Mouse (Mus musculus) megakaryocyte, embryonic 14.5 days (primary cell): ENCODE results near the gene Ppp1r12b. TPM values are rescaled to one million over a fixed set of nuclear protein-coding genes. Genes with fewer than 3 reads are reported as not detected.

Experiments used
- H3K27me3 ChIP-seq: replicated peaks from 2 replicates; pipeline ENCODE3; 2012; ENCODE audit warnings: inconsistent platforms
- H3K36me3 ChIP-seq: replicated peaks from 2 replicates; pipeline ENCODE3; 2012; ENCODE audit warnings: low read length, inconsistent platforms, mixed read lengths
- H3K4me1 ChIP-seq: 2 replicates; pipeline ENCODE4 v1.6.1; 2012; ENCODE audit warnings: inconsistent platforms
- H3K4me3 ChIP-seq: replicated peaks from 2 replicates; pipeline ENCODE3; 2012; ENCODE audit warnings: moderate library complexity, mild to moderate bottlenecking, inconsistent platforms
- H3K9me3 ChIP-seq: 2 replicates; pipeline ENCODE4 v1.6.1; 2012; ENCODE audit warnings: inconsistent platforms
- FLI1 ChIP-seq: IDR thresholded peaks from 2 replicates; pipeline ENCODE4 v1.6.1; 2012; ENCODE audit warnings: low read length, inconsistent platforms, mixed read lengths
- GATA1 ChIP-seq: IDR thresholded peaks from 3 replicates; pipeline ENCODE4 v1.6.1; 2012; ENCODE audit warnings: mixed read lengths, low read length, inconsistent platforms, borderline replicate concordance
- polyA plus RNA-seq: library from polyadenylated mRNA; stranded (reverse); fragments of >175 nt; gene quantifications from 2 replicates; pipeline ENCODE4 v1.2.3, GENCODE M21; 2012; ENCODE audit warnings: low replicate concordance; ENCODE audit not compliant: insufficient read depth

Gene Ppp1r12b
- polyA plus RNA-seq, 1 experiment, result 0.60 TPM

DNA sequence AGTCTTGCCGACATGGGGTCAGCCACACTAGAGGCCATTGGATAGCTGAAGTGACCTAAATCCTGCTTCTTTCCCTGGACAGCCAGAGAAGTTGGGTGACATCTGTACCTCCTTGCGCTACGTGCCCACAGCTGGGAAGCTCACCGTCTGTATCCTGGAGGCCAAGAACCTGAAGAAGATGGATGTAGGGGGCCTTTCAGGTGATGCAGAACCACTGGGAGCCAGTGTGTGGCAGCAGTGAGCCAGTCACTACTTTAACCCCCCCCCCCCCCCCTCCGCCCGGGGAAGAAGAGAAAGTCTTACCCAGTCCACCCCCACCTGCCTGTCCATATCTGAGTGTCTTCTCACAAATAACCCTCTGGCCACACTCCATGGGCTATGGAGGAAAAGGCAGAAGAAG, 210.1 kb downstream of the Ppp1r12b start:
- TF ChIP-seq GATA1 (no peak), FLI1 (no peak)
- Histone ChIP-seq H3K36me3 (no peaks in the 10 kb centered on the region), H3K27me3 (peaks cover 49% of the 10 kb centered on the region), H3K4me3 (no peak overlapping the region), H3K4me1 (peaks cover 22% of the 10 kb centered on the region), H3K9me3 (no peaks in the 10 kb centered on the region)

DNA sequence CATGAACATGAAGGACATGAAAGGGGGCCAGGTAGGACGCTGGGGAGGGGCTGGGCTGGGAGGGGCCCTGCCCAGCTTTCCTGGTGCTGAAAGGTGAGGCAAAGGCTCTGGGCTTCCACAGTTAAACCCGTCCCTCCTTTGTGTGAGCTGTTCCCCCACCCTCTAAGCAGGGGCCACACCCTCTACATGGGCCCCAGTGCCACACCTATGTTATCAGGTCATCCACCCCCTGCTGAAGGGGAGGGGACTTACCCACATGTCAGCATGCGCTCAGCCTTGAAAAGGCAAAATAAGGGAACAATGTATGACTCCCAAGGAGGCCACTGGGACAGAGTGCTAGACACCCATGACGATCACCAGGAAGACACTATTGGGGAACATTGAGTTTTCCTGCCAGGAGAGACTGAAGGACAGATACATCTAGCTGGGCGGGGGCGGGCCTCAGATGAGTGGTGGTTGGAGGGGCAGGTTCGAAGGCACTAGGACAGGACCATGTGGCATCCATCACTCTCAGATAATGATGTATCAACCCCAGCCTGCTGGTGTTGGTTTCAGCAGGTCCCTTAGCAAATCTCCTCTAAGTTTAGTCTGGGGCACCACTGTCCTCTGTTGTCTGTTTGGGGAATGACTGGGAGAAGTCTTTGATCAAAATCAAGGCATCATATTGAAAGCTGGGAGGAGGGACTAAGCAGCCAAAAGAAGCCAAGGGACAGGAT, 213.6 kb downstream of the Ppp1r12b start:
- TF ChIP-seq GATA1, result no peak
- H3K9me3 ChIP-seq, result no peaks in the 10 kb centered on the region
- H3K36me3 ChIP-seq, result no peaks in the 10 kb centered on the region
- peaks cover 12% of the 10 kb centered on the region for H3K4me1 ChIP-seq
- H3K4me3 ChIP-seq, result no peak overlapping the region
- H3K27me3 ChIP-seq, result peaks cover 58% of the 10 kb centered on the region

DNA sequence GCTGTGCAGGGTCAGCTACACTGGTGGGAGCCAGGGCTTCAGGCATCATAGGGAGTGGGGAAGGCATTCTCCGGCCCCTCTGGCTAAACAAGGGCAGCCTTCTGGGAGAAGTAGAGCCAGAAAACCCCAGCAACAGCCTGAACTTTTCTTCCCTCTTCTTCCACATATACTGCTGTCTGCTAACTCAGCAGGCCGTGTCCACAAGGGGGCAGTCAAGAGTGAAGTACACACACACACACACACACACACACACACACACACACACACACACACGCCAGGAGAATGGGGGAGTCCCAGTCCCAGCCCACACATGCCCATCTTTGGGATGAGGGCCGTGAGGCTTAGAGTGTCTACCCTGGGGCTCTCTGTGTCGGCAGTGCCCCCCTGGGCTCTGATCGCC, 214.3 kb downstream of the Ppp1r12b start:
- peaks cover 61% of the 10 kb centered on the region for H3K27me3 ChIP-seq
- TF ChIP-seq FLI1, result no peak
- TF ChIP-seq GATA1, result no peak
- no peaks in the 10 kb centered on the region for H3K36me3 ChIP-seq
- H3K9me3 ChIP-seq, result no peaks in the 10 kb centered on the region
- H3K4me1 ChIP-seq, result peaks cover 7% of the 10 kb centered on the region; the same call in 1 of the 2 replicates
- no peak overlapping the region for H3K4me3 ChIP-seq

DNA sequence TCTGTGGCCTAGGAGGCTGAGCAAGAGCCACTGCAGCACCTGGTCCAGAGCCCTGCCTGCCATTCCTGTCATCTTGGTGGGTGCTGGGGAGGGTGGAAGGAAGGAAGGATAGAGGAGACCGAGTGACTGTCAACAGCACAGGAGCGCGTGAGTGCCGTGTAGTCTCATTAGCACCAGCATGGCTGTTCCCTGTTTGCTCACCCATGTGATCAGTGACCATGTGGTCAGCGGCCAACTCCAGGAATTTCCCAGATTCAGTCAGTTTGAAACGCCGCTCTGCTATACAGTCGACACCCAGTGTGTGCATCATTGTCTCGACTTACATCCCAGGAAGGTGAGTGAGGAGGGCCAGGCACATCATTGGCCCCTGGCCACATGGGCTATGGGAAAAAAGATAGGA, 218.3 kb downstream of the Ppp1r12b start:
- peaks cover 6% of the 10 kb centered on the region for H3K9me3 ChIP-seq
- H3K27me3 ChIP-seq, result peaks cover 33% of the 10 kb centered on the region
- no peaks in the 10 kb centered on the region for H3K4me1 ChIP-seq
- TF ChIP-seq GATA1 (no peak), FLI1 (no peak)
- H3K36me3 ChIP-seq, result no peaks in the 10 kb centered on the region
- H3K4me3 ChIP-seq, result no peak overlapping the region

DNA sequence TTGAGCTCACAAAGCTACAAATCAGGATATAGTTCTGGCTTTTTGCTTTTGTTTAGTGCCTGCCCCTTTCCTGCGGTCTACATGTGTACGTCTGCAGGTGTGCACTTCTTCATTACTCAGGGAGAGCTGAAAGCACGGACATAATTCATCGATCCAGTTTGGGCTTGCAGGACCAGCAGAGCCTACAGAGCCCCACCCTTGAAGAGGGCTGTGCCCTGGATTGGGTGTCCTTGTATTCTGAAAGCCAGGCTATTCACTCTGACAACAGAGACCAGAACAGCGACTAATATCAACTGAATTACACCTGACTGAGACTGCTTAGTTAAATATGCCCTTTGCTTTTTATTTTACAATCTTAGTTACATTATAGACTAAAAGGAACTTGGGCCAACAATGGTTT, 222.1 kb downstream of the Ppp1r12b start:
- Histone ChIP-seq H3K36me3 (no peaks in the 10 kb centered on the region), H3K9me3 (peaks cover 14% of the 10 kb centered on the region), H3K4me3 (no peak overlapping the region), H3K27me3 (peaks cover 40% of the 10 kb centered on the region), H3K4me1 (no peaks in the 10 kb centered on the region)
- TF ChIP-seq GATA1 (no peak), FLI1 (no peak)

DNA sequence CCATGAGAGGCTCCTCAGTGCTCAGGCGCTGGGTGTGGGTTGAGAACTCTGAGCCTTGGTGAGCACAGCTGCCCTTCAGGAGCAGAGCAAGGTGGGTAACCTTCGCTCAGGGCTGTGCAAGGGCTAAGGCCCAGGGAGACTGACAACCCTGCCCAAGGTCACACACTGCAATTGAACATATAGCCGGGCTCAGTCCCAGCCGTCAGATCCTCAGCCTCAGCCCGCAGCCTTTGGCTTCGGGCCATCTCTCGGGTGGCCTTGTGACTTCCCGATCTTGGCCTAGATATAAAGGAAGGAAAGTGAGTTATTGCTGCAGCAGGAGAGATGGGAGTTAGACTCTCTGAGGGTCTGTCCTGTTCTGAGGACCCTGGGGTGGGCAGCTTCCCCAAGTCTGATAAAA, 228.5 kb downstream of the Ppp1r12b start:
- Histone ChIP-seq H3K4me3 (no peak overlapping the region), H3K4me1 (peaks cover 14% of the 10 kb centered on the region), H3K27me3 (peaks cover 67% of the 10 kb centered on the region), H3K9me3 (peaks cover 6% of the 10 kb centered on the region), H3K36me3 (no peaks in the 10 kb centered on the region)
- no peak for TF ChIP-seq GATA1
- TF ChIP-seq FLI1, result no peak

DNA sequence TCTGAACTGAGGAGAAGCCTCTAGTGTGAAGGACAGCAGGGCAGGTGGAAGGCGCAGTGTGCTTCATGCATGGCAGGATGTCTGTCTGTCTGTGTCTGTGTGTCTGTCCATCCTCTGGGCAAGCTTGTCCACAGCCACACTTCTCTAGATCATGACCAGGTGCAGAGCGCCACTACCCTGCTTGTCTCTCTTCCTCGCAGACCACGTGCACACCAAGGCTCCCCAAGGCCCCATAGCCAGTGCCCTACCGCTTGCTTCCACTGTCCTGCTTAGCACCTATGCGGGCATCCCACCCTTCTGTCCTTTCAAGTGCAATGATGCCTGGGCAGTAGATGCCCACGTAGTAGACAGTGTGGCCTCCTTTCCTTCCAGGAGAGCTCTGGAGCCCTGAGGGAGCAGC, 229.3 kb downstream of the Ppp1r12b start:
- peaks cover 14% of the 10 kb centered on the region for H3K4me1 ChIP-seq
- H3K36me3 ChIP-seq, result no peaks in the 10 kb centered on the region
- H3K27me3 ChIP-seq, result peaks cover 70% of the 10 kb centered on the region
- peak overlapping the region; percentile 21 for H3K4me3 ChIP-seq
- H3K9me3 ChIP-seq, result no peaks in the 10 kb centered on the region
- TF ChIP-seq FLI1, result no peak
- no peak for TF ChIP-seq GATA1

DNA sequence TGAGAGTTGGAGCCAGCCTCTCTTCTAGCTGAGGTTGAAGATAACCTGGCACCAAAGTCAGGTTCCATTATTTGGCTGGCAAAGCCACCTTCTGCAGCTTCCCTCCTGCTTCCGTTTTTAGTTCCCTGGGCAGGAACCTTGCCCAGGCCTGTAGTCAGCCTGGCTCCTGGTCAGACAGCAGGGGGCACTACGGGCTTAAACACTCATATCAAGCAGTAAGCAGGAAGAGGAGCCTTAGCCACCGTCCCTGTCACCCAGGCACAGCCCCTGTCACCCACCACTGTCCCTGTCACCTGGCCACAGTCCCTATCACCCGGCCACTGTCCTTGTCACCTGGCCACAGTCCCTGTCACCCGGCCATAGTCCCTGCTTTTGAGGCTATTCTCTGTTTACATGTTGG, 230.5 kb downstream of the Ppp1r12b start:
- peaks cover 78% of the 10 kb centered on the region for H3K27me3 ChIP-seq
- H3K9me3 ChIP-seq, result no peaks in the 10 kb centered on the region
- H3K4me1 ChIP-seq, result peaks cover 20% of the 10 kb centered on the region
- no peaks in the 10 kb centered on the region for H3K36me3 ChIP-seq
- TF ChIP-seq GATA1 (no peak), FLI1 (no peak)
- peak overlapping the region; percentile 80 for H3K4me3 ChIP-seq

DNA sequence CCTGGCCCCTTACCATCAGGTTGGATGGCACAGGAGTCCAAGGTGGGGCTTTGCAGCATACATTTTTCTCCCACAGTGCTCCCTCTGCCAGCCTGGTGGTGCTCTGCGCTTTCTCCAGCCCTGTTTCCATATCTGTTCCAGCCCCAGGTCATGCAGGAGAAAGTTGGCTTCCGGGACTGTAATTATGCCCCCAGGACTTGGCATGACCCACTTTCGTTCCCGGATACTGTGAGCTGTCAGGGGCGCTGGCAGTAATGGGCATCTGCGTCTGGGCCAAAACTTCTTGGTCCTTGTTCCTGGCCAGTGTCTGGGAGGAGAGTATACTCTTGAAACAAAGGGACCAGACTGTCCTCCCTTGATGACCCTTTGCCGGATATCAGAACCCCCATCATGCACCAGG, 232.9 kb downstream of the Ppp1r12b start:
- Histone ChIP-seq H3K4me3 (no peak overlapping the region), H3K27me3 (peaks cover 80% of the 10 kb centered on the region), H3K4me1 (peaks cover 39% of the 10 kb centered on the region), H3K9me3 (no peaks in the 10 kb centered on the region), H3K36me3 (no peaks in the 10 kb centered on the region)
- TF ChIP-seq GATA1 (no peak), FLI1 (no peak)

DNA sequence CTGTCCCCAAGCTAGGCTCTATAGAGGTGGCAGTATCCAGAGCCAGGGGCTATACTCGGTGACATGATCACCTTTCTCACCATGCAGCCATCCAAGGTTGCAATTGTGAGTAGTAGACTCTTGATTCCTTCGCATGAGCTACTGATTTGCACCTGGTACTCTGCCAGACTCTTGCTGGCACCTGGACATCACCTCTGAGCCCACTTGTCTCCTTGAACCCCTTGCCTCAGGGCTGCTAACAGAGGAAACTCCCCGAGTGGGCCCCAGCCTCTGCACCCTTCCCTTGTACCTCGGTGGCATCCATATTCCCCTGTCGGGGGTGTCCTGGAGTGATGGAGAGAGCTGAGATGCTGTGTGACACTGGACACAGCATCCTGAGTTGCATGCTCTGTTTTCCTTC, 234.3 kb downstream of the Ppp1r12b start:
- TF ChIP-seq FLI1, result no peak
- no peak for TF ChIP-seq GATA1
- H3K4me1 ChIP-seq, result peaks cover 39% of the 10 kb centered on the region
- no peaks in the 10 kb centered on the region for H3K36me3 ChIP-seq
- no peaks in the 10 kb centered on the region for H3K9me3 ChIP-seq
- no peak overlapping the region for H3K4me3 ChIP-seq
- H3K27me3 ChIP-seq, result peaks cover 76% of the 10 kb centered on the region

DNA sequence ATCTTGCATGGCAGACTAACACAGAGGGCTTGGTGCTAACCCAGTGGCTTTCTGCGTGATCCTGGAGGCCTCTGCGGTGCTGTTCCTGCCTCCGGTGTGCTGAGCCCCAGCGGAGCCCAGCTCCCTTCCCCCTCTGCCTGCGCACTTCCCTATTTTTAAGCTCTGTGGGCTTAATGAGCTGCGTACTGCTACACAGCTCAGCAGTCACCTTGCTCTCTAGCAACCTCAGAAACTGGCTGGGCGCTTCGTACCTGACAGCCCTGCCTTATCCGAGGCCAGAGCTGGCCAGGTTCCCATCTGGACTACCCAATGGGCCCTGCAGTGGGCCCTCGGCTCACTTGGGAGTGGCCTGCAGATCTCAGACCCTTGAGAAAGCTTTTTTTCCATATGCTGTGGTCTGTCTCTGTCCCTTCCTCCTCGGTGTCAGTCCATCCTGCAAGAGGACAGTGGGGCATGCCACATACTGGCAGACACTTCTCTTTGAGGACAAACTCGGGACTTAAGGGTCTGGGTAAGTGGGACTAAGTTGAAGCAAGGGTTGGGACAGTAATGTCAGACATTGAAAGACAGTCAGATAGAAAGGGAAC, 235.9 kb downstream of the Ppp1r12b start:
- Histone ChIP-seq H3K4me1 (peaks cover 27% of the 10 kb centered on the region), H3K9me3 (no peaks in the 10 kb centered on the region), H3K36me3 (no peaks in the 10 kb centered on the region), H3K4me3 (peak overlapping the region; percentile 69), H3K27me3 (peaks cover 80% of the 10 kb centered on the region)
- TF ChIP-seq GATA1 (no peak), FLI1 (no peak)
